Mouse (Mus musculus) adrenal gland, postnatal 10 days (tissue): ENCODE data around the gene Arvcf. TPM values are rescaled to one million over a fixed set of nuclear protein-coding genes. Genes with fewer than 3 reads are reported as not detected.

ENCODE experiments used
- DNase-seq: peaks from one replicate; pipeline ENCODE4 v3.0.0; 2021; ENCODE audit warnings: mixed read lengths
- total RNA-seq, 2 experiments: library from RNA; stranded (reverse); gene quantifications; 2 replicates each; pipeline ENCODE4 v1.2.3; 2021

Gene Arvcf
- total RNA-seq, 2 experiments from 2014 or later: 29.4 to 39.2 TPM

- no peak for DNase-seq
Measured at GRCm38 (mm10) chr16:18353106-18353505, 5.1 kb downstream of the Arvcf start.

GRCm38 (mm10) chr16:18356961-18357360 is 9.0 kb downstream of the Arvcf start:
- no peak for DNase-seq

- no peak for DNase-seq
Measured at GRCm38 (mm10) chr16:18357977-18358376, 10.0 kb downstream of the Arvcf start.

- DNase-seq: no peak
Measured at GRCm38 (mm10) chr16:18360151-18360805, 12.3 kb downstream of the Arvcf start.

GRCm38 (mm10) chr16:18362948-18363347 is 15.0 kb downstream of the Arvcf start:
- DNase-seq: no peak

GRCm38 (mm10) chr16:18366849-18367248 is 18.9 kb downstream of the Arvcf start:
- DNase-seq: no peak

- no peak for DNase-seq
Measured at GRCm38 (mm10) chr16:18370197-18370596, 22.2 kb downstream of the Arvcf start.

- no peak for DNase-seq
Measured at GRCm38 (mm10) chr16:18373632-18374031, 25.6 kb downstream of the Arvcf start.

- DNase-seq: no peak
Measured at GRCm38 (mm10) chr16:18376297-18376954, 28.4 kb downstream of the Arvcf start.

- no peak for DNase-seq
Measured at GRCm38 (mm10) chr16:18377203-18377602, 29.2 kb downstream of the Arvcf start.

- DNase-seq: no peak
Measured at GRCm38 (mm10) chr16:18378489-18378888, 30.5 kb downstream of the Arvcf start.

GRCm38 (mm10) chr16:18379338-18380001 is 31.5 kb downstream of the Arvcf start:
- DNase-seq: peak; percentile 14

- DNase-seq: no peak
Measured at GRCm38 (mm10) chr16:18380495-18381063, 32.6 kb downstream of the Arvcf start.

- DNase-seq: peak; percentile 6
Measured at GRCm38 (mm10) chr16:18381621-18382258, 33.8 kb downstream of the Arvcf start.

GRCm38 (mm10) chr16:18383045-18383726 is 35.2 kb downstream of the Arvcf start:
- DNase-seq: peak; percentile 78

- no peak for DNase-seq
Measured at GRCm38 (mm10) chr16:18383756-18384155, 35.8 kb downstream of the Arvcf start.

- peak; percentile 6 for DNase-seq
Measured at GRCm38 (mm10) chr16:18384211-18384610, 36.2 kb downstream of the Arvcf start.

- DNase-seq: no peak
Measured at GRCm38 (mm10) chr16:18384659-18385058, 36.7 kb downstream of the Arvcf start.

- no peak for DNase-seq
Measured at GRCm38 (mm10) chr16:18385411-18385810, 37.4 kb downstream of the Arvcf start.

GRCm38 (mm10) chr16:18386451-18386850 is 38.5 kb downstream of the Arvcf start:
- peak; percentile 20 for DNase-seq

- DNase-seq: no peak
Measured at GRCm38 (mm10) chr16:18386972-18387371, 39.0 kb downstream of the Arvcf start.
